Mouse (Mus musculus) G1E (cell line): Measurements from ENCODE around the gene Rbm33.

Experiments used
- CTCF ChIP-seq: IDR thresholded peaks from 2 replicates; pipeline ENCODE4 v1.5.1; 2012; ENCODE audit warnings: low read depth, low read length, inconsistent platforms, mixed read lengths
- GATA1 ChIP-seq: IDR thresholded peaks from 2 replicates; pipeline ENCODE4 v1.6.1; 2012; ENCODE audit warnings: borderline replicate concordance, low read length, inconsistent platforms, mixed read lengths
- TAL1 ChIP-seq: conservative IDR thresholded peaks from 2 replicates; pipeline ENCODE4 v1.6.1; 2012; ENCODE audit warnings: low read depth, low read length, inconsistent platforms, mixed read lengths

DNA sequence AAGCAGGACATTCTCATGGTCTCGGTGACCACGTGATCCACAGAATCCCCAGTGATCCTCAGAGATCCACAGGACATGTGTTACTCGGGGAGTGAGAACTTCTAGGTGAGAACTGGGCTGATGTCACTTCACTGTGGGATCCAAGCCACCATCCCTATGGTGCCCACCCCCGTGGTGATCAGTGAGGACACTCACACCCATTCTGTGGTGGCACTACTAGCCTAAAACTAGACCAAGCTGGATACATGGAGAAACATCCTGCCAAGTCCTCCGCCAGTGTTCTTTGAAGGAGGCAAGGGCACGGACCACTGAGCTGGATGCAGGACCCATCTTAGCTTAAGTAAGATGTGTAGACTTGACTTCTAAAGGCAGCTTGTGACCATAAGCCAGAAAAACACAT, 17.6 kb upstream of the Rbm33 start:
- TF ChIP-seq CTCF, result no peak
- TF ChIP-seq TAL1, result no peak
- TF ChIP-seq GATA1, result no peak
